Mouse (Mus musculus) left cerebral cortex, adult 2 months (tissue): ENCODE measurements around the gene Hprt. TPM values are rescaled to one million over a fixed set of nuclear protein-coding genes. Genes with fewer than 3 reads are reported as not detected.
"Not testable (repeated sequence)": the region's sequence is repeated elsewhere in the genome, so short reads cannot be mapped to it uniquely, and the experiment has no call there.

Experiments used
- DNase-seq, 2 experiments: peaks; one replicate each; pipeline ENCODE4 v3.0.0; 2021 to 2022; ENCODE audit warnings: low spot score in 2 of 2, mixed read lengths in 1 of 2; ENCODE audit errors: extremely low spot score in 1 of 2
- H3K27ac ChIP-seq: fragments of 200-600 bp; 2 replicates; pipeline ENCODE4 v1.8.1; 2022
- H3K4me3 ChIP-seq: fragments of 200-600 bp; 2 replicates; pipeline ENCODE4 v1.8.1; 2022
- CTCF ChIP-seq: fragments of 200-600 bp; IDR thresholded peaks from 2 replicates; pipeline ENCODE4 v1.8.1; 2022; ENCODE audit warnings: antibody characterized with exemption, mild to moderate bottlenecking, moderate library complexity
- intact Hi-C: fragments of 180-260 bp; cut with DNase I; formaldehyde crosslinking; loops from one replicate; pipeline ENCODE4 v1.15.1; 2025
- long read RNA-seq, 2 experiments: library from polyadenylated mRNA; stranded (forward); transcript quantifications; one replicate each; pipeline ENCODE4 v2.0.0; 2021; ENCODE audit warnings: borderline mapping rate in 2 of 2
- total RNA-seq, 2 experiments: library from RNA; stranded (reverse); gene quantifications; 2 replicates each; pipeline ENCODE4 v1.2.3; 2021

Hprt gene
- total RNA-seq: 100 to 1,000 TPM; 125 to 166 TPM
- long read RNA-seq, experiment 1, partial matches to known transcripts: 0 of 5 reads
- long read RNA-seq, experiment 1, other reads (novel, unspliced or antisense): 2 of 5 reads
- long read RNA-seq, experiment 2, partial matches to known transcripts: 3 of 13 reads
- long read RNA-seq, experiment 2, other reads (novel, unspliced or antisense): 7 of 13 reads

DNA sequence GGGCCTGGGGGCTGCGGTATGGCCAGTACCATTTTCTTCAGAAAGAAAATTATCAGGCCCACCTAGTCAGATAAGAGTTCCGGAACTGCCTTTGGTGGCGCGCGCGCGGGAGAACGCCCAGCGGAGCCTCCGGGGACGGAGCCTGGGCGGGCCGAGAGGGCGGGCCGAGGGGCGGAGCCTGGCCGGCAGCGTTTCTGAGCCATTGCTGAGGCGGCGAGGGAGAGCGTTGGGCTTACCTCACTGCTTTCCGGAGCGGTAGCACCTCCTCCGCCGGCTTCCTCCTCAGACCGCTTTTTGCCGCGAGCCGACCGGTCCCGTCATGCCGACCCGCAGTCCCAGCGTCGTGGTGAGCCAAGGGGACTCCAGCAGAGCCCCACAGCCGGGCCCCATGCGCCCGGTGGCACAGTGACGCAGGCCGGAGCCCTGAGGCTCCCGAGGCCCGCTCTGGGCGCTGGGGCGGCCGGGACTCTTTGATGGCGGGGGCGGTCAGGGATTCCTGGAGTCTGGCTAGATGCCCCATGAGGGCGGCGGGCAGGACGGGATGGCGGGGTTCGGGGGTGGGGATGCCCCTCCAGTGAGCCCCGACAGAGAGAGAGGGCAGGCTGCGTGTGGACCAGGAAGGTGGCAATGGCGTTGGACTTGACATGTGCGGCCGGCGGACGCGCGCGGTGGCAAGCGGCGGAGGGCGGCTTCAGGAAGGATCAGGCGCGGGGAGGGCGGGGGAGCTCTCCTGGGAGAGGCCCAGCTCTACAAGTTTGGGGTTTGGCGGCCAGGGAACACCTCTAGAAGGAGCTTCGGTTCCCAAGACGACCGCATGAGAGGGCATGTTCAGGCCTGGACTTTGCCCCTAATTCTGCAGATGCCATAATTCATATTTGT is at the start of gene Hprt:
Gene Hprt, plus strand, starts transcription at position 233 of the 879 bp plus-strand sequence.
- peak within 1 kb of the TSS; percentile 86 for H3K27ac ChIP-seq
- no peak for TF ChIP-seq CTCF
- peak; percentile 81 to 86 for DNase-seq
- H3K4me3 ChIP-seq: peak within 1 kb of the TSS; percentile 54
- intact Hi-C loops: no loop called here

DNA sequence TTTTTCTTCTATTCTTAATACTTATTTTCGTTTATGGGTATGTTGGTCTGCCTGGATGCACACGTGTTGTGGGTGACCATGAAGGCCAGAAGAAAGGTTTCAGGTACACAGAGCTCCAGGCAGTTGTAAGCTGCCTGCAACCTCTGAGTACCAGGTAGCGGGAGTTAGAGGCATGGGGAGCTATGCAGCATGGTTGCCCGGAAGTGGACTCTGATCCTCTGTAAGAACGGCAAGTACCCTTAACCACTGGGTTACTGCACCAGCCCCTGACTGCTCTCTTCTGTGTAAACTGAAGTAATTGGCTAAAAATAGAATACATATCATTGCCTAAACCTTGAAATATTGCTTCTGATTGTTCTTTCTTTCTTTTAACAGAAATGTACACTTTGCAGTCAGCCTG is 42.4 kb upstream of the Hprt start:
- TF ChIP-seq CTCF: no peak
- intact Hi-C loops: no loop called here
- Histone ChIP-seq H3K4me3 (no peak overlapping the region), H3K27ac (no peak overlapping the region)
- DNase-seq: no peak

DNA sequence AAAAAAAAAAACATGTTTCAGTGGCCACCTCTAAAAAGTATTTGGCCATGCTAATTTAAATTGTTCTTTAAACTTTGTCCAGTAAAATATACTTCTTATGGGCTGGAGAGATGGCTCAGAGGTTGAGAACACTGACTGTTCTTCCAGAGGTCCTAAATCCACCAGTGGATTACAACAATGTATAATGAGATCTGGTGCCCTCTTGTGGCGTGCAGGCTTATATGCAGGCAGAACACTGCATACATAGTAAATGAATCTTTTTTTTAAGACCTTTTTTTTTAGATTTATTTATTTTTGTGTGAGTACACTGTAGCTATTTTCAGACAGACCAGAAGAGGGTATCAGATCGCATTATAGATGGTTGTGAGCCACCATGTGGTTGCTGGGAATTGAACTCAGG is 38.2 kb upstream of the Hprt start:
- no peak for DNase-seq
- Histone ChIP-seq H3K4me3 (no peak overlapping the region), H3K27ac (no peak overlapping the region)
- intact Hi-C loops: no loop called here
- peak; percentile 64 for TF ChIP-seq CTCF

DNA sequence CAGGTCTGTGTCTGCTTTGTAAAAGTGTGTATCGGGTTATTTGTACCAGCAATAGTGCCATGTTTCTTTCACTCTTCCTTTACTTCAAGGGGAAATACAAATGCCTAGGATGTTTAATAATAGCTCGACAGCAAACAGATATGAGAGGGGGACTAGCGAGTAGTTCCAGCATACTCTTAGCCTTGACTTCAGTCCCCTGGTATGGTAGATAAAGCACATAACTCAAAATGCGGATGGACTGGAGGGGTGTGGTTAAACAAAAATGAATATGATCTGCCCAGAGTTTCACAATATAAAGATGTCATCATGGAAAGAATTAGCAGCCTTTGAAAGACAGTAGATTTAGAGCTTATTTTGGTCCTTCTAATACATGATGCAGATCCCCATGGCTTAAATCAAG is 31.0 kb upstream of the Hprt start:
- H3K27ac ChIP-seq: no peak overlapping the region
- intact Hi-C loops: no loop called here
- H3K4me3 ChIP-seq: no peak overlapping the region
- no peak for DNase-seq
- TF ChIP-seq CTCF: no peak

DNA sequence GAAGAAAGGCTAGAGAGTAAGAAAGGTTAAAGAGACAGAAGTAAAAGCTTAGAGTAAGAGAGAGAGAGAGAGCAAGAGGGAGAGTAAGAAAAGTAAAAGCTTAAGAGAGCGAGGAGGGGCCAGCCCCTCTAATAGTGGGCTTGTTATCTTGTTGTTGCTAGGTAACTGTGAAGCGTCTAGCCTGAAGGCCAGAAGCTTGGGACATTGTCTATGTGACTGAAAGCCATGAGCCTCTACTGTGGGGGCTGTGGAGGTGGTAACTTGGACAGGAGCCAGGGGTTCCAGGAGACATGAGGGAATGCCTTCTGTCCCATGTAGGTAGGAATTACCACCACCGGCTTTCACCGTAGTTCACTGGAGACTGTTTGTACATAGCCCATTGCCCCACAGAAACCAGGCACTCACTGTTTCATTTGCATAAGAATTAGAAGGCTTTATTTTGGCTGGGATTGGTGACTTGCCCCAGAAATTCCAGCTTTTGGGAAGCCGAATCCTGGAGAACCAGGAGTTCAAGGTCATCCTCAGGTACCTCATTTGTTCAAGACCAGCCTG is 26.3 kb upstream of the Hprt start:
- intact Hi-C loops: no loop called here
- Histone ChIP-seq H3K27ac (no peak overlapping the region), H3K4me3 (no peak overlapping the region)
- TF ChIP-seq CTCF: no peak
- no peak for DNase-seq

DNA sequence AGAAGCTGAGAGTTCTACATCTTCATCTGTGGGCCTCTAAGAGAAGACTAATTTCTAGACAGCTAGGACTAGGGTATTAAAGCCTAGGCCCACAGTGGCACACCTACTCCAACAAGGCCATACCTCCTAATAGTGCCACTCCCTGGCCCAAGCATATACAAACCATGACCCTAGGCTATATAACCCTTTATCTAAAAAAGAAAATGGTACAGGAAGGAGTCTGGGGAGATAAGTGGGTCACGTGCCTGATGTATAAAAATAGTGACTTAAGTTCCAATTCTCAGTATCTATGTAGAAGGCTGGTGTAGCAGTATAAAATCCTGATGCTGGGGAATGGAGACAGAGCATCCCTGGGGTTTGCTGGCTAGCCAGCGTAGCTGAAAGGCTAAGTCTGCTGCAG is 22.8 kb upstream of the Hprt start:
- no peak for DNase-seq
- TF ChIP-seq CTCF: no peak
- Histone ChIP-seq H3K4me3 (no peak overlapping the region), H3K27ac (no peak overlapping the region)
- intact Hi-C loops: no loop called here

DNA sequence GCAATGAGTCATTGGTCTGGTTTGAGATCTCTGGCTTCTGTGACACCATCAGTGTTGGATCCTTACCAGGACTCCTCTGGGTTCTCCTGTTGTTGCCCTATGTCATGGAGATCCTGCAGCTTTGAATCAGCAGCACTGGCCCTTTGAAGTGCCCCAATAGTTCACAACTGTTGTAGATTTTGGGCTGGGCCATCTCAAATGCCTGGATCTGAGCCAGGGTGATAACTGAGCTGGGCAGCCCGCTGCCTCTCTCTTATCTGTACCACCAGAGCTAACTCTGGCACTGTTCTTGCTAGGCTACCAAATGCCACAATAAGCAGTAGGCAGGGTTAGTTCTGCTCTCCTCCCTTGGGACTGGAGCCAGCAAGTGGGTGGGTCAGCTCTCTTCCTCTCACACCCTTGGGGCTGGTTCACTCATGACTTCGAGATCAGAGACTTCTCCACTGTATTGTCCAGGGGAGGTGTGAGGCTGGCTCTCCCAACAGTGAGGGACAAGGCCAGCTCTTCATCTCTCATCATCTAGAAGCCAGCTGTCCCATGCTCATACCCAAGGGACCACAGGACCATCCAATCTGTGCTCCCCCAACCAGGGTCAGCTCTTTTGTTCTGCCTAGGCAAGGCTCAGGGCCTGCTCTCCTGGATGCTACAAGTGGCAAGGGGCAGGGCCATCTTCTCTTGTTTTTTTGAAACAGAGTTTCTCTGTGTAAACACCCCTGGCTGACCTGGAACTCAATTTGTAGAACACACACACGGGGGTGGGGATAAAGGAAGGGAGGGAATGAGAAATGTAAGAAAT is 16.5 kb upstream of the Hprt start:
- TF ChIP-seq CTCF: no peak

DNA sequence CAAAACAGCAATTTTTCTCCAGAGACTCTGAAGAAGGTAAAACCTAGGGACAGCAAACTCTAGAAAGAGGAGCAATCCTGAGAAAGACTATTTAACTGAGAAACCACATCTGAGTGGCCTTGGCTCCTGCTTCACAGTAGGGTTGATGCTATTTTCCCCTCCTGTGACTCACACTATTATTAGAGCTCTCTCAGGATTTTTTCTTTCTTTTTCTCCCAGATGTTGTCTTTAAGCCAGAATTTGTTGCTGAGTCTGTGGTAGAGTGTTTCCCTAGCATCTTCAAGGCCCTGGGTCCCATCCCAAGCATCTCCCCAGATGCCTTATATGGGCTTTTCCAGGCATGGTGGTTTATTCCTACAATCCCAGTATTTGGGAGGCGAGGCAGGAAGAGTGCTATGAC is 15.8 kb upstream of the Hprt start:
- intact Hi-C loops: no loop called here
- TF ChIP-seq CTCF: no peak
- Histone ChIP-seq H3K4me3 (no peak overlapping the region), H3K27ac (no peak overlapping the region)
- DNase-seq: no peak

More for the DNA sequence above, 16.5 kb upstream of the Hprt start:
- no peak for DNase-seq
- H3K27ac ChIP-seq: no peak overlapping the region
- no peak overlapping the region for H3K4me3 ChIP-seq
- intact Hi-C loops: no loop called here

DNA sequence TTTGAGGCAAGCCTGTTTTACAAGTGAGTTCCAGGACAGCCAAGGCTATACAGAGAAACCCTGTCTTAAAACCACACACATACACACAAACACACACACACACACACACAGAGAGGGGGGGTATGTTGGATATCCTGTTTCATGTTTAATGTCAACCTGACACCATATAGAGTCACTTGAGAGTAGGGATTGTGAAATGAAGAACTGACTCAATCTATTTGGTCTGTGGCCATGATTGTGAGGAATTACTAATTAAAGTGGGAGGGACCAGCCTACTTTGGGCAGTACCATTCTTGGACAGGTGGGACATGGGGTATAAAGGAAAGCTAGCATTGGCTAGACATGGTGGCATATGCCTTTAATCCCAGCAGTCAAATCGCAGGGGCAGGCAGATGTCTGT is 15.3 kb upstream of the Hprt start:
- intact Hi-C loops: no loop called here
- no peak for TF ChIP-seq CTCF
- no peak overlapping the region for H3K4me3 ChIP-seq
- H3K27ac ChIP-seq: no peak overlapping the region
- no peak for DNase-seq

DNA sequence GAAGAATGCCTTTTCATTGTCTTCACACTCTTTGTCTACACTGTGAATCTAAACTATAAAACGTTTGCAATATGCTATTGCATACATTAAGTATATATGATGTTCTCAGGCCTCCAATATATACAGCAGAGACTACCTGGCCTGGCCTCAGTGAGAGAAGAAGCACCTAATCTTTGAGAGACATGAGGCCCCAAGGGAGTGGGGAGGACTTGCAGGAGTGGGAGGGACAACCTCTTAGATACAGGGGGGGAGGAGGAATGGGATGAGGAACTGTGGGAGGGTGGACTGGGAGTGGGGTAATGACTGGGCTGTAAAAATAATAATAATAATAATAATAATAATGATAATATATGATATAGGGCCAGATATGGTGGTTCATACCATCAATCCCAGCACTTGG is 9.4 kb upstream of the Hprt start:
- no peak for DNase-seq
- H3K4me3 ChIP-seq: no peak overlapping the region
- no peak overlapping the region for H3K27ac ChIP-seq
- intact Hi-C loops: no loop called here
- TF ChIP-seq CTCF: no peak

DNA sequence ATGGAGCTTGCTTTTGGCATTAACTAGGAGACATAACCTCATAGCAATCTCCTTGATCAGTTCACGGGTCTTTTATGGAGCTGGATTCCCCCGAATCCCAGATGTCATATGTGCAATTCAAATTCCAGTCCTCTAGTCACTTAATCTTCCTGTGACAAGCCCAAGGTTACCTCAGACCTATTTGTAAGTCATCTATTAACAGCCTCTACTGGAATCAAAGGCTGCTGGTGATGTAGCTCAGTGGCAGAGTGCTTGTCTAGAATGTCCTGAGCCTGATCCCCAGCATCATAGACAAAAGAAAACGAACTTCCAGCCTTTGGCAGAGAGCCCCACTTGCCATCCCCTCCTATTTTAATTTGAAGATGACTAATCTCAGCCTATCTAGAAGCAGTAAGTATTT is 6.6 kb upstream of the Hprt start:
- no peak for TF ChIP-seq CTCF
- intact Hi-C loops: no loop called here
- no peak overlapping the region for H3K27ac ChIP-seq
- H3K4me3 ChIP-seq: no peak overlapping the region
- DNase-seq: no peak

DNA sequence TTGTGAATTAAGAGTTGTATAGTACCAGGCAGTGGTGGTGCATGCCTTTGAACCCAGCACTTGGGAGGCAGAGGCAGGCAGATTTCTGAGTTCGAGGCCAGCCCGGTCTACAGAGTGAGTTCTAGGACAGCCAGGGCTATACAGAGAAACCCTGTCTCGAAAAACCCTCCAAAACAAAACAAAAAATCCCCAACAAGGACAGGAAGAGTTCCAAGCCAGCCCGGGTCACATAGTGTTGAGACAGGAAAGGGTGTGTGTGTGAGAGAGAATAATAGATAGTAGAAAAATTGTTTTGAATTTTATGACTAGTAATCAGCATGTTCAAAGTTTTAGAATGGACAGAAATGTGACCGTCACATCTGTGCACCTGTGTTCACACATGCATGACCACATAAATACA is 6.8 kb downstream of the Hprt start:
- H3K27ac ChIP-seq, DNase-seq, H3K4me3 ChIP-seq, intact Hi-C loops: not testable (repeated sequence)
